Mouse (Mus musculus): Measurements from ENCODE around the gene Slc25a25.

The Slc25a25 gene

GRCm38 (mm10) chr2:32374191-32374590 lies 77.1 kb downstream of the Slc25a25 start:
- in situ Hi-C loops (cut with MboI; ENCODE audit: unreplicated experiment in 2 of 2), result no loop called here

GRCm38 (mm10) chr2:32367315-32367714 lies 83.9 kb downstream of the Slc25a25 start:
- in situ Hi-C loops (cut with MboI; ENCODE audit: unreplicated experiment in 2 of 2), result no loop called here
